Mouse (Mus musculus): ENCODE measurements around the gene 9130008F23Rik. TPM values are rescaled to one million over a fixed set of nuclear protein-coding genes. Genes with fewer than 3 reads are reported as not detected.

The 9130008F23Rik gene
- polyA plus RNA-seq (2015; fragmentation: Nextera tagmentation; extraction: Ambion mirVana): 5.8 and 7.8 TPM in 2 replicates

DNA sequence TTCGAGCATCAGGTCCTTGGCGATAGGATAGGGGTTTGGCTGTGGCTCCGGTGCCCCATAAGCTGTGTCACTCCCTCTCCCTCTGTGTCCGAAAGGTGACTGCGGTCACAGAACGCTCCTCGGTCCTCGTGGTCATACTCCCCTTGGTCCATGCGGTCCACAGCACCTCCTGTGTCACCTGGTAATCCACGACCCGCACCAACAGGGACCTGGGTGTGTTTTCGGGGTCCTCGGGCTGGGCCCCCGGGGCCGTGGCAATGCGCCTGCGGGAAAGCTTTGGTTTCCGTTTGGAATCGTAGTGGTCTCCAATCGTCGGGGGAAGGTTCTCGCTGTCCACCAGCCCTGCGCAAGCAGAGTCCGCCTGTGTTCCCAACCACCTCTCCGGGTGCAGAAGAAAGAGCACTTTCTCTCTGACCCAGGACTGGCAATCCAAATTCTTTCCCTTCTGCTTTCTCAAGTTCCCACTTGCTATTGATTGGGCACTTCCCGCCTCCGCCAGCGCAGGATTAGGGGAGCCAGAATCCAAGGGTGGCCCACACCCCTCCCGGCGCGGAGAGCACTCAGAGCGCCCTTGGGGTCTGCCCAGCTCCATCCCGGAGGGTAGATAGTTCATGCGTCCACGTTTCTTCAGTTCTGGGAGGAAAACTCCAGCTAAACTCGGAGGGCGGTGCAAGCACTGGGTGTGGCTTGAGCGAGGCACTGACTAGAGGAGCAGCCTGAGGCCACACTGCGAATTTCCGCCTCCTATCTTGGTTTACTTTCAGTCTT lies at the start of gene 9130008F23Rik:
TSS of gene 9130008F23Rik (minus strand) at position 636 of the 768 bp plus-strand sequence.
- under 1% methylated on average over 40 of the region's 40 CpGs for WGBS
- Histone ChIP-seq H3K9ac (ENCODE audit: low read depth, low read length) (peak within 1 kb of the TSS; percentile 84), H3K4me1 (ENCODE audit: control insufficient read depth, insufficient read depth, low read length) (no peaks in the 10 kb centered on the region), H3K9me3 (ENCODE audit: control insufficient read depth, low read length) (no peaks in the 10 kb centered on the region), H3K36me3 (ENCODE audit: control insufficient read depth, insufficient read depth, low read length) (no peaks in the 10 kb centered on the region), H3K27me3 (replicated peaks; ENCODE audit: control insufficient read depth, insufficient read depth, low read length) (no peaks in the 10 kb centered on the region), H3K4me2 (ENCODE audit: low read depth, low read length) (peak within 1 kb of the TSS; percentile 78), H3K4me3 (ENCODE audit: low read length) (peak within 1 kb of the TSS; percentile 73), H3K27ac (ENCODE audit: low read length) (peak within 1 kb of the TSS; percentile 77)
- ATAC-seq: peak; percentile 93

- no peak for ATAC-seq
- H3K9ac ChIP-seq (ENCODE audit: low read depth, low read length): no peak overlapping the region
- H3K4me2 ChIP-seq (ENCODE audit: low read depth, low read length): no peak overlapping the region
- no peaks in the 10 kb centered on the region for H3K27me3 ChIP-seq (replicated peaks; ENCODE audit: control insufficient read depth, insufficient read depth, low read length)
- H3K27ac ChIP-seq (ENCODE audit: low read length): no peak overlapping the region
- no peaks in the 10 kb centered on the region for H3K4me1 ChIP-seq (ENCODE audit: control insufficient read depth, insufficient read depth, low read length)
- WGBS: 95% methylated on average over 1 of the region's 2 CpGs
- H3K36me3 ChIP-seq (ENCODE audit: control insufficient read depth, insufficient read depth, low read length): no peaks in the 10 kb centered on the region
- no peak overlapping the region for H3K4me3 ChIP-seq (ENCODE audit: low read length)
- H3K9me3 ChIP-seq (ENCODE audit: control insufficient read depth, low read length): no peaks in the 10 kb centered on the region
These were observed 35.1 kb upstream of the 9130008F23Rik start for GRCm38 (mm10) chr17:40915499-40915898.

DNA sequence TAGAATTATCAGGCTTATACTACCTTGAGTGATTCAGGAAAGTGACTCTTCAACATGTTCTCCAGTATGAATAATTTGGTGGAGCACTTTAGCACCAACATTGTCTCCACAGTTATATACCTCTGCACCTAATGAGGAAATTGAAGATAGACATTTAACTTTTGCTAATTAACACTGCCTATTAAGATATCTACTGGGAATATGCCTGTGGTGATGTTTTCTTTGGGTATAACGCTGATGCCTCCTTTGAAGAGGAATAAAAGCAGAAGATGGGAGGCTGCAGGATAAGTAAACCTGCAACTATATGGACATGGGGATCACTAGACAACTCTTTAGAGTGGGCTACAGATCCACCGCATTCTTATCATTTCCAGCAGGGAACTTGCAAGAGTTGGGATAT lies 33.9 kb upstream of the 9130008F23Rik start, which contains the start of gene Glyatl3:
TSS of gene Glyatl3 (minus strand) at position 101 of the 400 bp plus-strand sequence.
- no peak for ATAC-seq
- Histone ChIP-seq H3K9me3 (ENCODE audit: control insufficient read depth, low read length) (no peaks in the 10 kb centered on the region), H3K4me2 (ENCODE audit: low read depth, low read length) (no peak within 1 kb of the TSS), H3K4me1 (ENCODE audit: control insufficient read depth, insufficient read depth, low read length) (no peaks in the 10 kb centered on the region), H3K27ac (ENCODE audit: low read length) (no peak within 1 kb of the TSS), H3K9ac (ENCODE audit: low read depth, low read length) (no peak within 1 kb of the TSS), H3K36me3 (ENCODE audit: control insufficient read depth, insufficient read depth, low read length) (no peaks in the 10 kb centered on the region), H3K27me3 (replicated peaks; ENCODE audit: control insufficient read depth, insufficient read depth, low read length) (no peaks in the 10 kb centered on the region), H3K4me3 (ENCODE audit: low read length) (no peak within 1 kb of the TSS)
- WGBS: 90% methylated on average over 2 of the region's 2 CpGs

- Histone ChIP-seq H3K27ac (ENCODE audit: low read length) (no peak overlapping the region), H3K9me3 (ENCODE audit: control insufficient read depth, low read length) (no peaks in the 10 kb centered on the region), H3K36me3 (ENCODE audit: control insufficient read depth, insufficient read depth, low read length) (no peaks in the 10 kb centered on the region), H3K27me3 (replicated peaks; ENCODE audit: control insufficient read depth, insufficient read depth, low read length) (no peaks in the 10 kb centered on the region), H3K4me3 (ENCODE audit: low read length) (no peak overlapping the region), H3K4me1 (ENCODE audit: control insufficient read depth, insufficient read depth, low read length) (0 out of 2 replicates have a peak, but pooled peaks cover 2% of the 10 kb centered on the region), H3K9ac (ENCODE audit: low read depth, low read length) (no peak overlapping the region), H3K4me2 (ENCODE audit: low read depth, low read length) (peak overlapping the region; percentile 25; the same call in 1 of the 2 replicates)
- ATAC-seq: no peak
- 9% methylated on average over 13 of the region's 14 CpGs for WGBS
These were observed 24.4 kb upstream of the 9130008F23Rik start for GRCm38 (mm10) chr17:40904721-40905154.

DNA sequence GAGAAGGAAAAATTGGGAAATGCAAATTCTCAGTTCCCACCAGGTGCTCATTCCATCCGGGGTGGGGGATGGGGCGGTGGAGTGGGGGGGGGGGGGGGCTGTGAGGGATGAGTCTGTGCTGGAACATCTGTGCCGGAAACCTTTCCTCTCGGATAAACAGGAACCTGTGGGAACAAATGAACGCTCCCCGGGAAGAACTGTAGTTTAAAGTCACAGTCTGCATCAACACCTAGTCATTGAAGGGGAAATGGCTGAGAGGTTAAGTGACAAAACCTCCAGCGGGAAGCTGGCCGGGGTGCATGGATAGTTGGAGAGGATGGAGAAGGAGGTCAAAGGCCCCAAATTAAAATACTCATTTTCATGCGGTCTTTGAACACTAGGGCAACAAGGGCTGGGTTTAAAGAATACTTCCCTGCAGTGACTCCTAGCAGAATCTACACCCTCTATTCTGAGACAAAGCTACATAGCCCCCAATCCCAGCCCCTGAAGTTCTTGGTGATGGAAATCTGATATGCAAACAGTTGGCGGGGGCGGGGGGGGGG lies 23.8 kb upstream of the 9130008F23Rik start:
- Histone ChIP-seq H3K4me1 (ENCODE audit: control insufficient read depth, insufficient read depth, low read length) (0 out of 2 replicates have a peak, but pooled peaks cover 2% of the 10 kb centered on the region), H3K9ac (ENCODE audit: low read depth, low read length) (no peak overlapping the region), H3K27me3 (replicated peaks; ENCODE audit: control insufficient read depth, insufficient read depth, low read length) (no peaks in the 10 kb centered on the region), H3K9me3 (ENCODE audit: control insufficient read depth, low read length) (no peaks in the 10 kb centered on the region), H3K27ac (ENCODE audit: low read length) (no peak overlapping the region), H3K4me2 (ENCODE audit: low read depth, low read length) (no peak overlapping the region), H3K36me3 (ENCODE audit: control insufficient read depth, insufficient read depth, low read length) (no peaks in the 10 kb centered on the region), H3K4me3 (ENCODE audit: low read length) (no peak overlapping the region)
- no peak for ATAC-seq
- WGBS: 6% methylated on average over 11 of the region's 11 CpGs

DNA sequence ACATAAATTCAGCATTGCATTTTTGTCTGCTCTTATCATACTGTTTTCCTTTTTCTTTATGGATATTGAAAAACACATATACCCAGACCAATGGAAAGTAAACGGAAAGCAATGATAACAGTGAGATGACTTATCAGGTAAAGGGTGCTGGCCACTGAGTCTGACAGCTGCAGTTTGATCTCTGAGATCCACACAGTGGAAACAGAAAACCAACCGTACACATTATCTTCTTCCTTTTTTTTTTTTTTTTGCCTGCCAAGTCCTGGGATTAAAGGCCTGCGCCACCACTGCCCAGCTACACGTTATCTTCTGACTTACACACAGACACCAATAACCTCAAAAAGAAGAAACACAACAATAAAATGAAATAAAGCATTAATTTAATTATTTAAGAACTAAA lies 23.0 kb upstream of the 9130008F23Rik start:
- Histone ChIP-seq H3K36me3 (ENCODE audit: control insufficient read depth, insufficient read depth, low read length) (no peaks in the 10 kb centered on the region), H3K4me1 (ENCODE audit: control insufficient read depth, insufficient read depth, low read length) (0 out of 2 replicates have a peak, but pooled peaks cover 2% of the 10 kb centered on the region), H3K9me3 (ENCODE audit: control insufficient read depth, low read length) (no peaks in the 10 kb centered on the region), H3K27ac (ENCODE audit: low read length) (no peak overlapping the region), H3K4me3 (ENCODE audit: low read length) (no peak overlapping the region), H3K27me3 (replicated peaks; ENCODE audit: control insufficient read depth, insufficient read depth, low read length) (no peaks in the 10 kb centered on the region), H3K4me2 (ENCODE audit: low read depth, low read length) (no peak overlapping the region), H3K9ac (ENCODE audit: low read depth, low read length) (no peak overlapping the region)
- 62% methylated on average over 4 of the region's 4 CpGs for WGBS
- no peak for ATAC-seq

GRCm38 (mm10) chr17:40899783-40900363 lies 19.5 kb upstream of the 9130008F23Rik start:
- no peaks in the 10 kb centered on the region for H3K27me3 ChIP-seq (replicated peaks; ENCODE audit: control insufficient read depth, insufficient read depth, low read length)

GRCm38 (mm10) chr17:40896863-40897262 lies 16.5 kb upstream of the 9130008F23Rik start:
- Histone ChIP-seq H3K9ac (ENCODE audit: low read depth, low read length) (no peak overlapping the region), H3K9me3 (ENCODE audit: control insufficient read depth, low read length) (no peaks in the 10 kb centered on the region), H3K27ac (ENCODE audit: low read length) (no peak overlapping the region), H3K36me3 (ENCODE audit: control insufficient read depth, insufficient read depth, low read length) (no peaks in the 10 kb centered on the region), H3K4me2 (ENCODE audit: low read depth, low read length) (no peak overlapping the region), H3K4me1 (ENCODE audit: control insufficient read depth, insufficient read depth, low read length) (no peaks in the 10 kb centered on the region), H3K4me3 (ENCODE audit: low read length) (no peak overlapping the region), H3K27me3 (replicated peaks; ENCODE audit: control insufficient read depth, insufficient read depth, low read length) (no peaks in the 10 kb centered on the region)
- 69% methylated on average over 1 of the region's 1 CpGs for WGBS
- no peak for ATAC-seq

More at GRCm38 (mm10) chr17:40899783-40900363, 19.5 kb upstream of the 9130008F23Rik start:
- Histone ChIP-seq H3K27ac (ENCODE audit: low read length) (no peak overlapping the region), H3K4me1 (ENCODE audit: control insufficient read depth, insufficient read depth, low read length) (0 out of 2 replicates have a peak, but pooled peaks cover 2% of the 10 kb centered on the region), H3K4me3 (ENCODE audit: low read length) (no peak overlapping the region), H3K36me3 (ENCODE audit: control insufficient read depth, insufficient read depth, low read length) (no peaks in the 10 kb centered on the region), H3K4me2 (ENCODE audit: low read depth, low read length) (no peak overlapping the region), H3K9me3 (ENCODE audit: control insufficient read depth, low read length) (no peaks in the 10 kb centered on the region), H3K9ac (ENCODE audit: low read depth, low read length) (no peak overlapping the region)
- WGBS: 54% methylated on average over 4 of the region's 4 CpGs
- ATAC-seq: no peak

DNA sequence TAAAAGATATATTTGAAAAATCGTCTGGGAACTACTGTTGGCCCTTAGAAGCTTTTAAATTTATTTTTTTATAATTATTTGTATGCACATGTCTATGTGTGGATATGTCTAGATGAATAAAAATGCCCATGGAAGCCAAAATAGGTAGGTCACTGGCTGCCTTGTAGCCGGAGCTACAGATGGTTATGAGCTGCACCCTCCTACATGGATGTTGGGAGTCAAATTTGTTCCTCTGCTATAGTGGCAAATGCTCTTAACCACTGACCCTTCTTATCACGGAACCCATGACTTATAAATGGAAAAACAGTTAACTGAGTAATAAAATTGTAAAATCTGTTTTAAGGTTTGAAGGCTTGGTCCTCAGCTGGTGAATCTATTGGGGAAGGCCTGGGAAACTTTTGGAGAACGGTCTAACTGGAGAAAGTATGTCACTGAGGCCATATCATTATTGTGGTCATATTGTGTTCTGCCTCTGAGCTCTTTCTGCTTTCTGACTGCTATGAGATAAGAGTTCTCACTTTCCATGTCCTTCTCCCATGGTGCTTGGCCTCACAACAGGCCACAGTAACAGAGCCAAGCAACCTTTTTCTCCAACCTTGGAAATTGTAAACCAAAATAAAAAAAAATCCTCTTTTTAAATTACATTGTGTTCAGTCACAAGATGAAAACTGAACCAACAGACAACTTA lies 7.6 kb upstream of the 9130008F23Rik start:
- Histone ChIP-seq H3K4me2 (ENCODE audit: low read depth, low read length) (no peak overlapping the region), H3K27me3 (replicated peaks; ENCODE audit: control insufficient read depth, insufficient read depth, low read length) (no peaks in the 10 kb centered on the region), H3K4me1 (ENCODE audit: control insufficient read depth, insufficient read depth, low read length) (no peaks in the 10 kb centered on the region), H3K36me3 (ENCODE audit: control insufficient read depth, insufficient read depth, low read length) (no peaks in the 10 kb centered on the region), H3K9ac (ENCODE audit: low read depth, low read length) (no peak overlapping the region), H3K27ac (ENCODE audit: low read length) (no peak overlapping the region), H3K4me3 (ENCODE audit: low read length) (no peak overlapping the region), H3K9me3 (ENCODE audit: control insufficient read depth, low read length) (no peaks in the 10 kb centered on the region)
- no peak for ATAC-seq
- 76% methylated on average over 4 of the region's 4 CpGs for WGBS

Data from intestine, embryonic 16.5 days (tissue).